ENCODE assay signal across 21 mouse cellular contexts in genomic region chrX:102121321-102121720, GRCm38 (mm10). TPM values are rescaled to one million over a fixed set of nuclear protein-coding genes. Genes with fewer than 3 reads are reported as not detected.
A peak's percentile ranks its signal among the peaks of the same experiment; 100 is the strongest.
DNase-seq lines count a peak whose midpoint lies in the region; ATAC-seq and TF ChIP-seq lines count a peak whose summit lies in the region.
"Had no signal": no experiment of that assay in that cellular context is flagged by ENCODE, and none has a peak within 500 bp of the region (broad histone marks: within the 10 kb centered on the region; RNA-seq: fewer than 3 reads in every experiment).

No protein-coding gene starts in this region.

- H3K36me3 ChIP-seq in intestine, postnatal 0 days (ENCODE audit: control insufficient read depth, insufficient read depth), result 0 out of 2 replicates have a peak, but pooled peaks cover 5% of the 10 kb centered on the region
- H3K36me3 ChIP-seq in liver, embryonic 11.5 days (ENCODE audit: control insufficient read depth, insufficient read depth, low read length), result peaks cover 2% of the 10 kb centered on the region; the same call in 1 of the 2 replicates
- H3K36me3 ChIP-seq in lung, postnatal 0 days (ENCODE audit: insufficient read depth, low read length), result no peaks in the 10 kb centered on the region

- no peak overlapping the region for H3K4me3 ChIP-seq in intestine, postnatal 0 days (ENCODE audit: low read depth, low read length)
- no peak overlapping the region for H3K4me3 ChIP-seq in liver, embryonic 11.5 days (ENCODE audit: low read depth, low read length)
- H3K4me3 ChIP-seq in lung, postnatal 0 days (ENCODE audit: low read depth, low read length), result no peak overlapping the region
- H3K4me3 ChIP-seq: embryonic facial prominence, embryonic 10.5 days; embryonic facial prominence, embryonic 12.5 days; forebrain, embryonic 13.5 days; forebrain, embryonic 15.5 days had no signal

- ATAC-seq in intestine, postnatal 0 days, result peak; percentile 30
- no peak for ATAC-seq in liver, embryonic 11.5 days (replicated peaks; ENCODE audit: low FRiP score)
- ATAC-seq in lung, postnatal 0 days, result no peak
- ATAC-seq: forebrain, embryonic 13.5 days; forebrain, embryonic 15.5 days; forebrain, postnatal 0 days had no signal

- TF ChIP-seq CTCF in intestine, postnatal 0 days (IDR thresholded peaks at IDR 0.05; ENCODE audit: low read depth), result no peak
- TF ChIP-seq CTCF in lung, postnatal 0 days (IDR thresholded peaks at IDR 0.05), result no peak

- H3K9me3 ChIP-seq in intestine, postnatal 0 days (ENCODE audit: control insufficient read depth), result no peaks in the 10 kb centered on the region
- H3K9me3 ChIP-seq in liver, embryonic 11.5 days (ENCODE audit: control insufficient read depth, low read length), result no peaks in the 10 kb centered on the region
- no peaks in the 10 kb centered on the region for H3K9me3 ChIP-seq in lung, postnatal 0 days (ENCODE audit: low read length)
- H3K9me3 ChIP-seq: embryonic facial prominence, embryonic 10.5 days; embryonic facial prominence, embryonic 12.5 days; forebrain, embryonic 13.5 days; forebrain, embryonic 15.5 days had no signal

- no peak overlapping the region for H3K9ac ChIP-seq in intestine, postnatal 0 days (ENCODE audit: low read depth, low read length)
- no peak overlapping the region for H3K9ac ChIP-seq in liver, embryonic 11.5 days (ENCODE audit: low read depth, low read length)
- no peak overlapping the region for H3K9ac ChIP-seq in lung, postnatal 0 days (replicated peaks; ENCODE audit: low read depth)
- H3K9ac ChIP-seq: embryonic facial prominence, embryonic 12.5 days; forebrain, embryonic 13.5 days; forebrain, embryonic 15.5 days; forebrain, postnatal 0 days had no signal

- DNase-seq in 3T3-L1 (ENCODE audit: low read depth, low spot score) (peak; percentile 56), 416B (ENCODE audit: low read depth) (peak; percentile 57), MN1 (ENCODE audit: low spot score) (peak; percentile 15)
- DNase-seq in heart, adult 18-20 months, result no peak
- no peak for DNase-seq in kidney, postnatal 25 days
- DNase-seq in liver, embryonic 11.5 days (ENCODE audit: low spot score), result no peak
- no peak for DNase-seq in lung, postnatal 0 days (ENCODE audit: low spot score)
- DNase-seq: adrenal gland, adult 2 months; adrenal gland, postnatal 10 days; adrenal gland, postnatal 25 days; cerebellum, adult 11-12 months; cerebellum, adult 2 months; cerebellum, adult 9-10 months; cerebellum, postnatal 10 days; cerebellum, postnatal 25 days; forebrain, postnatal 0 days had no signal

- H3K4me2 ChIP-seq in intestine, postnatal 0 days (replicated peaks; ENCODE audit: low read depth), result no peak overlapping the region
- no peak overlapping the region for H3K4me2 ChIP-seq in liver, embryonic 11.5 days
- H3K4me2 ChIP-seq in lung, postnatal 0 days (replicated peaks; ENCODE audit: low read depth, low read length), result no peak overlapping the region
- H3K4me2 ChIP-seq: embryonic facial prominence, embryonic 12.5 days; forebrain, embryonic 13.5 days; forebrain, embryonic 15.5 days had no signal

- no peaks in the 10 kb centered on the region for H3K4me1 ChIP-seq in intestine, postnatal 0 days (replicated peaks; ENCODE audit: control insufficient read depth, insufficient read depth, low read length)
- no peaks in the 10 kb centered on the region for H3K4me1 ChIP-seq in liver, embryonic 11.5 days (replicated peaks; ENCODE audit: control insufficient read depth, insufficient read depth, low read length)
- no peaks in the 10 kb centered on the region for H3K4me1 ChIP-seq in lung, postnatal 0 days (ENCODE audit: insufficient read depth, low read depth, low read length)
- H3K4me1 ChIP-seq: embryonic facial prominence, embryonic 12.5 days had no signal

- no peaks in the 10 kb centered on the region for H3K27me3 ChIP-seq in intestine, postnatal 0 days (replicated peaks; ENCODE audit: control insufficient read depth, insufficient read depth, low read length)
- H3K27me3 ChIP-seq in liver, embryonic 11.5 days (replicated peaks; ENCODE audit: control insufficient read depth, insufficient read depth, low read length), result peaks cover 8% of the 10 kb centered on the region
- no peaks in the 10 kb centered on the region for H3K27me3 ChIP-seq in lung, postnatal 0 days (replicated peaks; ENCODE audit: insufficient read depth, low read length)
- H3K27me3 ChIP-seq: embryonic facial prominence, embryonic 12.5 days; forebrain, embryonic 13.5 days; forebrain, embryonic 15.5 days had no signal

- no peak overlapping the region for H3K27ac ChIP-seq in intestine, postnatal 0 days (ENCODE audit: low read depth, low read length)
- H3K27ac ChIP-seq in liver, embryonic 11.5 days (ENCODE audit: low read depth, low read length), result no peak overlapping the region
- H3K27ac ChIP-seq in lung, postnatal 0 days (ENCODE audit: low read length), result no peak overlapping the region
- H3K27ac ChIP-seq: embryonic facial prominence, embryonic 10.5 days; embryonic facial prominence, embryonic 12.5 days; forebrain, embryonic 13.5 days; forebrain, embryonic 15.5 days had no signal

- 55% methylated on average over 2 of the region's 2 CpGs for WGBS in intestine, postnatal 0 days
- 81% methylated on average over 2 of the region's 2 CpGs for WGBS in liver, embryonic 11.5 days
- 71% methylated on average over 2 of the region's 2 CpGs for WGBS in lung, postnatal 0 days

- TF ChIP-seq EP300 in lung, postnatal 0 days (IDR thresholded peaks at IDR 0.05), result no peak

RNA-seq across cellular contexts. Expression of gene Pin4, which starts 2.1 kb away (rescaled TPM):
- polyA plus RNA-seq in intestine, postnatal 0 days (2015; fragmentation: Nextera tagmentation; extraction: Ambion mirVana), result 59.7 and 61.0 TPM in 2 replicates
- 10 to 100 TPM; 23.8 to 23.9 TPM for total RNA-seq in heart, adult 18-20 months (2021)
- 75.7 and 82.0 TPM in 2 replicates for polyA plus RNA-seq in liver, embryonic 11.5 days (2014; fragmentation: Nextera tagmentation; extraction: Ambion mirVana)
- 41.4 and 58.7 TPM in 2 replicates for polyA plus RNA-seq in lung, postnatal 0 days (2015; fragmentation: Nextera tagmentation; extraction: Ambion mirVana)
- polyA plus RNA-seq: adrenal gland, adult 2 months had no signal

RNA-seq across cellular contexts. Expression of gene Ercc6l, which starts 35.6 kb away (rescaled TPM):
- 1.6 and 1.7 TPM in 2 replicates for polyA plus RNA-seq in intestine, postnatal 0 days (2015; fragmentation: Nextera tagmentation; extraction: Ambion mirVana)
- total RNA-seq in heart, adult 18-20 months (2021), result under 1 TPM; 0.40 to 0.41 TPM
- 20.9 and 23.8 TPM in 2 replicates for polyA plus RNA-seq in liver, embryonic 11.5 days (2014; fragmentation: Nextera tagmentation; extraction: Ambion mirVana)
- 0.87 and 1.1 TPM in 2 replicates for polyA plus RNA-seq in lung, postnatal 0 days (2015; fragmentation: Nextera tagmentation; extraction: Ambion mirVana)
- polyA plus RNA-seq: adrenal gland, adult 2 months had no signal

RNA-seq across cellular contexts. Expression of gene Rtl5, which starts 50.2 kb away (rescaled TPM):
- polyA plus RNA-seq in intestine, postnatal 0 days (2015; fragmentation: Nextera tagmentation; extraction: Ambion mirVana), result 0.33 and 0.43 TPM in 2 replicates
- 1 to 10 TPM; 1.1 to 1.3 TPM for total RNA-seq in heart, adult 18-20 months (2021)
- polyA plus RNA-seq in liver, embryonic 11.5 days (2014; fragmentation: Nextera tagmentation; extraction: Ambion mirVana), result 0.34 and 0.47 TPM in 2 replicates
- 1.5 and 1.7 TPM in 2 replicates for polyA plus RNA-seq in lung, postnatal 0 days (2015; fragmentation: Nextera tagmentation; extraction: Ambion mirVana)

Comparison
In these comparisons a context has a peak if more than half of its experiments do, and no peak if none do; other contexts are left out.
1. DNase-seq: peak in 3T3-L1 (single experiment), 416B (single experiment) and MN1 (single experiment); none in heart, adult 18-20 months (0 of 2), kidney, postnatal 25 days (0 of 2), liver, embryonic 11.5 days (single experiment) and lung, postnatal 0 days (single experiment).